Mouse (Mus musculus) embryonic fibroblast, embryonic 13.5 days (primary cell): ENCODE data around the gene Lrch1.

Source experiments
- CTCF ChIP-seq: IDR thresholded peaks from 2 replicates; pipeline ENCODE4 v1.5.1; 2011; ENCODE audit warnings: mild to moderate bottlenecking, control low read depth, low read length, moderate library complexity, borderline replicate concordance; ENCODE audit not compliant: insufficient read depth
- POLR2A ChIP-seq: IDR thresholded peaks from 2 replicates; pipeline ENCODE4 v1.6.1; 2011; ENCODE audit warnings: low read depth, mild to moderate bottlenecking, control low read depth, low read length, moderate library complexity

DNA sequence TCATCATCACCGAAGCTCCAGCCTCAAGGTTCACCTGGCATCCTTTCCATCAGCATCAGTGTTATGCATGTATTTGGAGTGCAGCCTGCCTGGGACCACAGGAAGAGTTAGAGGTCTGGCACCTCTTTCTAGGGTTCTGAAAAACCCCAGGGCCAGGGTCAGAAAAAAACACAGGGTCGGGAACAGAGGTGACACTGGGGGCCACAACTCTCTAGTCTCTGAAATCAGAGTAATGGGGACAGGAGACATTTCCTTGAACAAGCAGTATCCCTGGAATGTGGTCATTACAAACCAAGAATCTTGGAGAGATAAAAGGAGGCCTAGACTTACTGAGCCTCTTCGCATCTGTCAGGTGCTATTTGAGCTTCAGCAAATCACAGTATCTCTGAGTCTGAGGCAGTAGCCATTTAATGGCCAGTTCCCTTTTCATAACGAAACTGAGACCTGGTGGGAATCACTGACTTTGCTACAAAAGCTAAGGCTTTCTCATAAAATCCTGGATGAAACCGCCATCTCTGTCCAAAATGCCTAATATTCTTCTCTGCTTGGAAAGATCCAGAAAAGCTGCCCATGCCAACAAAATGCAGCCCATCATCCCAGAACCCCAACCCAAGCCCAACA lies 30.1 kb downstream of the Lrch1 start:
- TF ChIP-seq CTCF (no peak), POLR2A (no peak)
